ENCODE assay signal across 22 mouse cellular contexts in genomic region chr7:113837151-113837550, GRCm38 (mm10).
DNase-seq lines count a peak whose midpoint lies in the region; ATAC-seq and TF ChIP-seq lines count a peak whose summit lies in the region.
"Had no signal": no experiment of that assay in that cellular context is flagged by ENCODE, and none has a peak within 500 bp of the region (broad histone marks: within the 10 kb centered on the region; RNA-seq: fewer than 3 reads in every experiment).

No protein-coding gene starts in this region.

- no peak for TF ChIP-seq CTCF in layer of hippocampus, adult 2 months (conservative IDR thresholded peaks at IDR 0.05)

- peak overlapping the region; percentile 23; the same call in 1 of the 2 replicates for H3K27ac ChIP-seq in layer of hippocampus, adult 2 months
- H3K27ac ChIP-seq: embryonic facial prominence, embryonic 13.5 days; embryonic facial prominence, embryonic 15.5 days; forebrain, embryonic 10.5 days; forebrain, embryonic 12.5 days had no signal

- H3K4me3 ChIP-seq in layer of hippocampus, adult 2 months: no peak overlapping the region
- H3K4me3 ChIP-seq: embryonic facial prominence, embryonic 13.5 days; embryonic facial prominence, embryonic 15.5 days; erythroblast, embryonic 14.5 days; forebrain, embryonic 10.5 days; forebrain, embryonic 12.5 days had no signal

- ATAC-seq in megakaryocyte, adult 5-6 weeks (ENCODE audit: poor library complexity, severe bottlenecking): peak; percentile 33; the same call in 1 of the 2 replicates
- ATAC-seq: forebrain, embryonic 14.5 days; forebrain, embryonic 16.5 days had no signal

- no peak for DNase-seq in layer of hippocampus, adult 2 months (ENCODE audit: low spot score in 2 of 2)
- no peak for DNase-seq in layer of hippocampus, postnatal 25 days (ENCODE audit: extremely low spot score in 1 of 2, low spot score in 1 of 2)
- DNase-seq in ovary, adult 18-20 months (ENCODE audit: low spot score): no peak
- no peak for DNase-seq in urinary bladder, postnatal 10 days (ENCODE audit: low spot score)
- DNase-seq: adrenal gland, adult 2 months; adrenal gland, postnatal 10 days; adrenal gland, postnatal 25 days; cerebellum, adult 11 months; cerebellum, adult 18-20 months; cerebellum, adult 8-10 months; cerebellum, adult 9-11 months; cerebellum, postnatal 14 days; cerebellum, postnatal 36 days; embryo, embryonic 11 days had no signal
